Mouse (Mus musculus): ENCODE measurements at regions not wholly inside any gene's neighbourhood (a gene's known extent, or its start where the extent isn't known, plus 50 kb on each side); places are given as distances from the start of the nearest gene placed in this dataset.

- no peak for DNase-seq (ENCODE audit: low spot score)
- Histone ChIP-seq H3K9me3 (replicated peaks) (peaks cover 6% of the 10 kb centered on the region), H3K27me3 (ENCODE audit: insufficient read depth, low read length) (no peaks in the 10 kb centered on the region), H3K4me1 (ENCODE audit: insufficient read depth, low read depth, low read length) (no peaks in the 10 kb centered on the region), H3K36me3 (replicated peaks) (no peaks in the 10 kb centered on the region), H3K4me3 (ENCODE audit: low read depth, low read length) (no peak overlapping the region)
- TF ChIP-seq CTCF (IDR thresholded peaks at IDR 0.05; ENCODE audit: low read depth, low read length) (no peak), TAL1 (conservative IDR thresholded peaks at IDR 0.05; ENCODE audit: low read depth, low read length) (no peak), GATA1 (IDR thresholded peaks at IDR 0.05; ENCODE audit: borderline replicate concordance, low read length) (no peak), POLR2AphosphoS5 (IDR thresholded peaks at IDR 0.05; ENCODE audit: insufficient replicate concordance, low read depth, low read length) (no peak), GATA2 (IDR thresholded peaks at IDR 0.05; ENCODE audit: borderline replicate concordance, low read depth, low read length) (no peak)
- no peak for ATAC-seq (ENCODE audit: extremely low read depth, insufficient number of reproducible peaks, low FRiP score, poor library complexity, severe bottlenecking)
Measured at GRCm38 (mm10) chr9:88065777-88066176, 261.2 kb upstream of the Nt5e start.

GRCm38 (mm10) chr9:88068322-88068721, 258.7 kb upstream of the Nt5e start:
- DNase-seq (ENCODE audit: low spot score) (no peak), ATAC-seq (ENCODE audit: extremely low read depth, insufficient number of reproducible peaks, low FRiP score, poor library complexity, severe bottlenecking) (no peak)
- H3K4me1 ChIP-seq (ENCODE audit: insufficient read depth, low read depth, low read length) = no peaks in the 10 kb centered on the region
- no peak overlapping the region for H3K4me3 ChIP-seq (ENCODE audit: low read depth, low read length)
- no peak for TF ChIP-seq GATA1 (IDR thresholded peaks at IDR 0.05; ENCODE audit: borderline replicate concordance, low read length)
- no peak for TF ChIP-seq POLR2AphosphoS5 (IDR thresholded peaks at IDR 0.05; ENCODE audit: insufficient replicate concordance, low read depth, low read length)
- TF ChIP-seq GATA2 (IDR thresholded peaks at IDR 0.05; ENCODE audit: borderline replicate concordance, low read depth, low read length) = no peak
- no peak for TF ChIP-seq CTCF (IDR thresholded peaks at IDR 0.05; ENCODE audit: low read depth, low read length)
- H3K27me3 ChIP-seq (ENCODE audit: insufficient read depth, low read length) = no peaks in the 10 kb centered on the region
- H3K9me3 ChIP-seq (replicated peaks) = peaks cover 8% of the 10 kb centered on the region
- H3K36me3 ChIP-seq (replicated peaks) = no peaks in the 10 kb centered on the region

- H3K36me3 ChIP-seq (replicated peaks) = no peaks in the 10 kb centered on the region
- H3K27me3 ChIP-seq (ENCODE audit: insufficient read depth, low read length) = no peaks in the 10 kb centered on the region
- H3K4me1 ChIP-seq (ENCODE audit: insufficient read depth, low read depth, low read length) = no peaks in the 10 kb centered on the region
- TF ChIP-seq POLR2AphosphoS5 (IDR thresholded peaks at IDR 0.05; ENCODE audit: insufficient replicate concordance, low read depth, low read length) (no peak), GATA1 (IDR thresholded peaks at IDR 0.05; ENCODE audit: borderline replicate concordance, low read length) (no peak), GATA2 (IDR thresholded peaks at IDR 0.05; ENCODE audit: borderline replicate concordance, low read depth, low read length) (no peak), TAL1 (conservative IDR thresholded peaks at IDR 0.05; ENCODE audit: low read depth, low read length) (no peak), CTCF (IDR thresholded peaks at IDR 0.05; ENCODE audit: low read depth, low read length) (no peak)
- ATAC-seq (ENCODE audit: extremely low read depth, insufficient number of reproducible peaks, low FRiP score, poor library complexity, severe bottlenecking) = no peak
- DNase-seq (ENCODE audit: low spot score) = no peak
- H3K4me3 ChIP-seq (ENCODE audit: low read depth, low read length) = no peak overlapping the region
- peaks cover 8% of the 10 kb centered on the region for H3K9me3 ChIP-seq (replicated peaks)
Measured at GRCm38 (mm10) chr9:88068881-88069304, 258.1 kb upstream of the Nt5e start.

- TF ChIP-seq POLR2AphosphoS5 (IDR thresholded peaks at IDR 0.05; ENCODE audit: insufficient replicate concordance, low read depth, low read length) (no peak), GATA2 (IDR thresholded peaks at IDR 0.05; ENCODE audit: borderline replicate concordance, low read depth, low read length) (no peak), TAL1 (conservative IDR thresholded peaks at IDR 0.05; ENCODE audit: low read depth, low read length) (no peak), GATA1 (IDR thresholded peaks at IDR 0.05; ENCODE audit: borderline replicate concordance, low read length) (no peak), CTCF (IDR thresholded peaks at IDR 0.05; ENCODE audit: low read depth, low read length) (no peak)
- Histone ChIP-seq H3K27me3 (ENCODE audit: insufficient read depth, low read length) (no peaks in the 10 kb centered on the region), H3K36me3 (replicated peaks) (no peaks in the 10 kb centered on the region), H3K9me3 (replicated peaks) (peaks cover 8% of the 10 kb centered on the region), H3K4me1 (ENCODE audit: insufficient read depth, low read depth, low read length) (no peaks in the 10 kb centered on the region), H3K4me3 (ENCODE audit: low read depth, low read length) (no peak overlapping the region)
- ATAC-seq (ENCODE audit: extremely low read depth, insufficient number of reproducible peaks, low FRiP score, poor library complexity, severe bottlenecking) = no peak
- DNase-seq (ENCODE audit: low spot score) = no peak
Measured at GRCm38 (mm10) chr9:88069834-88070233, 257.2 kb upstream of the Nt5e start.

- DNase-seq (ENCODE audit: low spot score) (no peak), ATAC-seq (ENCODE audit: extremely low read depth, insufficient number of reproducible peaks, low FRiP score, poor library complexity, severe bottlenecking) (no peak)
- Histone ChIP-seq H3K9me3 (replicated peaks) (peaks cover 14% of the 10 kb centered on the region), H3K4me3 (ENCODE audit: low read depth, low read length) (no peak overlapping the region), H3K4me1 (ENCODE audit: insufficient read depth, low read depth, low read length) (no peaks in the 10 kb centered on the region), H3K36me3 (replicated peaks) (no peaks in the 10 kb centered on the region), H3K27me3 (ENCODE audit: insufficient read depth, low read length) (no peaks in the 10 kb centered on the region)
- TF ChIP-seq CTCF (IDR thresholded peaks at IDR 0.05; ENCODE audit: low read depth, low read length) (no peak), GATA2 (IDR thresholded peaks at IDR 0.05; ENCODE audit: borderline replicate concordance, low read depth, low read length) (no peak), POLR2AphosphoS5 (IDR thresholded peaks at IDR 0.05; ENCODE audit: insufficient replicate concordance, low read depth, low read length) (no peak), TAL1 (conservative IDR thresholded peaks at IDR 0.05; ENCODE audit: low read depth, low read length) (no peak), GATA1 (IDR thresholded peaks at IDR 0.05; ENCODE audit: borderline replicate concordance, low read length) (no peak)
Measured at GRCm38 (mm10) chr9:88073165-88073564, 253.8 kb upstream of the Nt5e start.

- H3K9me3 ChIP-seq (replicated peaks) = peaks cover 14% of the 10 kb centered on the region
- no peak overlapping the region for H3K4me3 ChIP-seq (ENCODE audit: low read depth, low read length)
- no peak for TF ChIP-seq CTCF (IDR thresholded peaks at IDR 0.05; ENCODE audit: low read depth, low read length)
- no peak for TF ChIP-seq POLR2AphosphoS5 (IDR thresholded peaks at IDR 0.05; ENCODE audit: insufficient replicate concordance, low read depth, low read length)
- no peak for TF ChIP-seq GATA2 (IDR thresholded peaks at IDR 0.05; ENCODE audit: borderline replicate concordance, low read depth, low read length)
- TF ChIP-seq GATA1 (IDR thresholded peaks at IDR 0.05; ENCODE audit: borderline replicate concordance, low read length) = no peak
- TF ChIP-seq TAL1 (conservative IDR thresholded peaks at IDR 0.05; ENCODE audit: low read depth, low read length) = no peak
- DNase-seq (ENCODE audit: low spot score) = no peak
- no peaks in the 10 kb centered on the region for H3K27me3 ChIP-seq (ENCODE audit: insufficient read depth, low read length)
- H3K36me3 ChIP-seq (replicated peaks) = no peaks in the 10 kb centered on the region
- ATAC-seq (ENCODE audit: extremely low read depth, insufficient number of reproducible peaks, low FRiP score, poor library complexity, severe bottlenecking) = no peak
- H3K4me1 ChIP-seq (ENCODE audit: insufficient read depth, low read depth, low read length) = no peaks in the 10 kb centered on the region
Measured at GRCm38 (mm10) chr9:88073579-88073978, 253.4 kb upstream of the Nt5e start.
